14 mouse cellular contexts compared by ENCODE assay signal in the genomic region with DNA sequence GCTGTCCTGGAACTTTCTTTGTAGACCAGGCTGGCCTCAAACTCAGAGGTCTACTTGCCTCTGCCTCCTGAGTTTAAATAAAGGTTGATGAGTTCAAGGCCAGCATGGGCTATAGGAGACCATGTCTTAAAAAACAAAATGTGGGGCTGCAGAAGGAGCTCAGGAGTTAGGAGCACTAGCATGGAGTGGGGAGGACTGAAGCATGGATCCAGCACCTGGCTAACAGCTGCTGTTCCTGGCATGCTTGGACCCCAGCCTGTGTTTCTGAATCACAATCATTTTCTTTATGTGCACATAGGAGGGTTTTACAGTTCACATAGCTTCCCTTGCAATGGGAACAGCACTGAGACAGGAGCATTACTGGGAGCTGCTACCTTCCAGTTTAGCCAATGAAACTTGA.
"Had no signal": no experiment of that assay in that cellular context is flagged by ENCODE, and none has a peak within 500 bp of the region (broad histone marks: within the 10 kb centered on the region; RNA-seq: fewer than 3 reads in every experiment).

No protein-coding gene starts in this region.

- H3K27me3 ChIP-seq: limb, embryonic 15.5 days; liver, embryonic 15.5 days; midbrain, embryonic 12.5 days had no signal

- H3K36me3 ChIP-seq: limb, embryonic 15.5 days had no signal

- H3K9ac ChIP-seq: limb, embryonic 15.5 days; liver, embryonic 15.5 days; midbrain, embryonic 12.5 days had no signal

- H3K4me3 ChIP-seq: limb, embryonic 15.5 days; liver, embryonic 15.5 days; midbrain, embryonic 12.5 days had no signal

- H3K9me3 ChIP-seq: limb, embryonic 15.5 days; liver, embryonic 15.5 days; midbrain, embryonic 12.5 days had no signal

- H3K4me2 ChIP-seq: limb, embryonic 15.5 days; midbrain, embryonic 12.5 days had no signal

- DNase-seq: kidney, adult 9 months; kidney, postnatal 14 days; kidney, postnatal 4 days; lung, adult 2 months; lung, postnatal 14 days; lung, postnatal 4 days; thymus, adult 2 months; thymus, postnatal 14 days; thymus, postnatal 4 days had no signal

- H3K27ac ChIP-seq: limb, embryonic 15.5 days; midbrain, embryonic 12.5 days; stomach, postnatal 0 days had no signal

- ATAC-seq: midbrain, embryonic 16.5 days had no signal
